Mouse (Mus musculus): ENCODE data around the gene C9orf72. TPM values are rescaled to one million over a fixed set of nuclear protein-coding genes. Genes with fewer than 3 reads are reported as not detected.

C9orf72 gene
- polyA plus RNA-seq, 1 experiment from 2014 or later: 25.9 TPM

- Histone ChIP-seq H3K4me1 (0 out of 2 replicates have a peak, but pooled peaks cover 4% of the 10 kb centered on the region), H3K9ac (replicated peaks) (no peak overlapping the region), H3K4me3 (no peak overlapping the region), H3K9me3 (no peaks in the 10 kb centered on the region), H3K27me3 (no peaks in the 10 kb centered on the region), H3K27ac (replicated peaks) (no peak overlapping the region), H3K36me3 (no peaks in the 10 kb centered on the region), H3K4me2 (replicated peaks) (no peak overlapping the region)
- no peak for ATAC-seq (ENCODE audit: low FRiP score, low read depth)
- 91% methylated on average over 2 of the region's 2 CpGs for WGBS
Measured at GRCm38 (mm10) chr4:35172471-35172870, 53.5 kb downstream of the C9orf72 start.

GRCm38 (mm10) chr4:35169571-35170125, 56.3 kb downstream of the C9orf72 start:
- Histone ChIP-seq H3K4me1 (0 out of 2 replicates have a peak, but pooled peaks cover 4% of the 10 kb centered on the region), H3K9ac (replicated peaks) (no peak overlapping the region)
- no peak for ATAC-seq (ENCODE audit: low FRiP score, low read depth)

GRCm38 (mm10) chr4:35167855-35168254, 58.1 kb downstream of the C9orf72 start:
- WGBS: 87% methylated on average over 5 of the region's 5 CpGs
- no peaks in the 10 kb centered on the region for H3K9me3 ChIP-seq
- H3K27ac ChIP-seq (replicated peaks): no peak overlapping the region
- H3K9ac ChIP-seq (replicated peaks): no peak overlapping the region
- H3K36me3 ChIP-seq: no peaks in the 10 kb centered on the region
- H3K27me3 ChIP-seq: no peaks in the 10 kb centered on the region
- 0 out of 2 replicates have a peak, but pooled peaks cover 4% of the 10 kb centered on the region for H3K4me1 ChIP-seq
- H3K4me3 ChIP-seq: no peak overlapping the region
- ATAC-seq (ENCODE audit: low FRiP score, low read depth): no peak
- H3K4me2 ChIP-seq (replicated peaks): no peak overlapping the region

More at GRCm38 (mm10) chr4:35169571-35170125, 56.3 kb downstream of the C9orf72 start:
- WGBS: 79% methylated on average over 13 of the region's 13 CpGs
- H3K4me3 ChIP-seq: no peak overlapping the region
- H3K36me3 ChIP-seq: no peaks in the 10 kb centered on the region
- H3K27me3 ChIP-seq: no peaks in the 10 kb centered on the region
- no peak overlapping the region for H3K4me2 ChIP-seq (replicated peaks)
- no peaks in the 10 kb centered on the region for H3K9me3 ChIP-seq
- no peak overlapping the region for H3K27ac ChIP-seq (replicated peaks)

GRCm38 (mm10) chr4:35165947-35166346, 60.0 kb downstream of the C9orf72 start:
- Histone ChIP-seq H3K27me3 (no peaks in the 10 kb centered on the region), H3K4me3 (no peak overlapping the region), H3K4me1 (0 out of 2 replicates have a peak, but pooled peaks cover 4% of the 10 kb centered on the region), H3K4me2 (replicated peaks) (no peak overlapping the region), H3K9ac (replicated peaks) (no peak overlapping the region), H3K27ac (replicated peaks) (no peak overlapping the region), H3K36me3 (no peaks in the 10 kb centered on the region), H3K9me3 (no peaks in the 10 kb centered on the region)
- ATAC-seq (ENCODE audit: low FRiP score, low read depth): no peak
- 87% methylated on average over 3 of the region's 3 CpGs for WGBS

DNA sequence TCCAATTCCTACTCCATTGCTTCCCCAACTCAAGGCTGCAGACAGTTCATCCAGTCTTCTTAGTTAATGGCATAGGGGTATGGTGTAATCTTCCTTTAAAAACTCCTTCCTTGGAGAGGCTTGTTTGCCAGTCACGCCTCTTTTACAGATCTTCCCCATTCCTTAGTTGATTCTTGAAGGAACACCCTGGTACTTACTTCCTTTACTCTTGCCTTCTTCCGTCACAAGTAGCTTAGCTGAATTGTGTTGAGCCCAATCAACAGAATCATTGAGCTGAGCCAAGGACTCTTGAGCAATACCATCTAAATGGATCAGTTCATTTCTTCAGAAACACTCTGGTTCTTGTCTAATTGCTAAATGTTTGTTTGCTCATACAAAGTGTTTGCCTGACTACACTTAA, 60.7 kb downstream of the C9orf72 start:
- no peak overlapping the region for H3K27ac ChIP-seq (replicated peaks)
- H3K4me1 ChIP-seq: 0 out of 2 replicates have a peak, but pooled peaks cover 4% of the 10 kb centered on the region
- no peak overlapping the region for H3K4me3 ChIP-seq
- H3K27me3 ChIP-seq: no peaks in the 10 kb centered on the region
- no peak for ATAC-seq (ENCODE audit: low FRiP score, low read depth)
- 79% methylated on average over 2 of the region's 2 CpGs for WGBS
- H3K36me3 ChIP-seq: no peaks in the 10 kb centered on the region
- no peak overlapping the region for H3K4me2 ChIP-seq (replicated peaks)
- no peak overlapping the region for H3K9ac ChIP-seq (replicated peaks)
- H3K9me3 ChIP-seq: no peaks in the 10 kb centered on the region

DNA sequence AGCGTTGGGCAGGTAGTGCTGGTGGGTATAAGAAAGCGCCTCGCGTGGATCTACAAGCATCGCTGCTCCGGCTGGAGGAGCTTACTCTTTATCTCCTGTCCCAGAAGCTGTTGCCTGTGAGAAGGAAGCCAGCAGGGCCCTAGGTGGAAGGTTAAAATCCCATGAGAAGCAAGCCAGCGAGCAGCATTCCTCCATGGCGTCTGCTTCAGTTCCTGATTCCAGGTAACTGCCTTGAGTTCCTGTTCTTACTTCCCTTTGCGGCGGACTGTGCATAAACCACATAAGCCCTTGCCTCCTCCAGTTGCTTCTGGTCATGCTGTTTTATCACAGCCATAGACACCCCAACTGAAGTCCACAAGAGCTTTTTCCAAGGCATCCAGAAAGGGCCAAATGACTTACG, 68.2 kb downstream of the C9orf72 start:
- Histone ChIP-seq H3K9me3 (no peaks in the 10 kb centered on the region), H3K27me3 (peaks cover 6% of the 10 kb centered on the region), H3K4me2 (replicated peaks) (no peak overlapping the region), H3K9ac (replicated peaks) (no peak overlapping the region), H3K4me3 (no peak overlapping the region), H3K27ac (replicated peaks) (no peak overlapping the region), H3K4me1 (peaks cover 19% of the 10 kb centered on the region), H3K36me3 (no peaks in the 10 kb centered on the region)
- ATAC-seq (ENCODE audit: low FRiP score, low read depth): no peak
- 67% methylated on average over 11 of the region's 11 CpGs for WGBS

DNA sequence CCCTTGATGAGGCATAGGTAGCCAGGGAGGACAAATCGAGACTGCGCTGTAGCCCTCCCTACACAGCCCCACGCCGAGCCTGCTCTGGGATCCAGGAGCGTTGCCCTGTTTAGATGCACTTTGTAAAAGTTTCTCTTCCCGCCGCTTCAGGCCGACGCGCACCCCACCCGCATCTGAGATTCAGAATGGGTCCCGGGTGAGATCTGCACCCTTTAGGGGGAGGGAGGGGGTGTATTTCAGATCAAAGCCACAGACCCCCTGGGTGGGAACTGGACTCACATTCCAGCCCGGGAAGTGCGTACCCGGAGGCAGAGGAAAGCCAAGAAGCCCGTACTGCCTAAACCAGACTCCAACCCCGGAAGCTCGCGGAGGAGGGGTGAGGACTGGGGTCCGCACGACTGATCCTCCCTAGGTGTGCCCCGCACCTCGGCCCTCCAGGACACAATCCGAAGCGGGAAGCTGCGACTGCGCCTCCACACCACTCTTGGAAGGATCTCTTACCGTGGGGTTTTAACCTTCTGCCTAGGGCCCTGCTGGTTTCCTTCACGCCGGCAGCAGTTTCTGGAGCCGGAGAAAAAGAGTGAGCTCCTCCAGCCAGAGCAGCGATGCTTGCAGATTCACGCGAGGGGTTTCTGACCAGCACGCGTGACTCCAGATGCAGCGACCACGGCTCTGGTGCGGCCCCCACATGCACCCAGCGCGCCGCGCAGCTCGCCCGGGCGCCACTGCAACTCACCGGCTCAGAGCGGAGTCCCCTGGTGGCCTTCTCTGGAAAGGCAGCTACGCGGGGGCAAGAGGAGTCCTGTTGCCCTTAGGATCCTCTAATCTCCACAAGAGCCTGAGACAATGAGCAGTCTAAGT, 69.0 kb downstream of the C9orf72 start, which contains the start of gene Mob3b:
Mob3b (minus strand) TSS at position 734 of the 861 bp plus-strand sequence.
- Histone ChIP-seq H3K27me3 (peaks cover 6% of the 10 kb centered on the region), H3K9ac (replicated peaks) (peak within 1 kb of the TSS; percentile 57), H3K36me3 (no peaks in the 10 kb centered on the region), H3K4me1 (peaks cover 19% of the 10 kb centered on the region), H3K4me2 (replicated peaks) (peak within 1 kb of the TSS; percentile 72), H3K4me3 (peak within 1 kb of the TSS; percentile 63), H3K27ac (replicated peaks) (peak within 1 kb of the TSS; percentile 72), H3K9me3 (no peaks in the 10 kb centered on the region)
- peak; percentile 83 for ATAC-seq (ENCODE audit: low FRiP score, low read depth)
- whole genome bisulfite sequencing: under 1% methylated on average over 50 of the region's 50 CpGs

DNA sequence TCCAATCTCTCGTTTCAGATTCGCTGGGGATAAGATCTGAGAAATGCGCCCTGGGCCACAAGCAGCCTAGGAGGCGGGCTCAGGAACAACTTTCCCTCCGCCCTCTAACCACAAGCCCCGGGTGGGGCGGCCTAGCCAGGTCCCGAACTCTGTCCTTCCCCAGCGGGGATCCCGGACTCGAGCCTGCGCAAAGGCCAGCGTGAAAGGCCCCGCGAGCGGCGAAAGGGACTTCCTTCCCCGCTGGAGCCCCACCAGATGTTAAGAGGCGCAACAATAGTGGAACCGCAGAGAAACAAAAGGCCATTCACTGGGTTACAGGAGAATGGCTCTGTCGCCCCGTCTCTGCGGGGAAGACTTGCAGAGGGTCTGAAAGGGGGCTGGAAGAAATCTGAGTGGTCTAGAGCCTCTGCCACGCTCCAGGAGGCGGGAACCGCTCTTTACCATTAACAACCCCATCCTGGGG, 69.8 kb downstream of the C9orf72 start:
- peak overlapping the region; percentile 63 for H3K4me3 ChIP-seq
- 0% methylated on average over 26 of the region's 26 CpGs for WGBS
- no peaks in the 10 kb centered on the region for H3K36me3 ChIP-seq
- H3K4me2 ChIP-seq (replicated peaks): peak overlapping the region; percentile 72
- peak; percentile 88 for ATAC-seq (ENCODE audit: low FRiP score, low read depth)
- H3K4me1 ChIP-seq: peaks cover 19% of the 10 kb centered on the region
- peak overlapping the region; percentile 72 for H3K27ac ChIP-seq (replicated peaks)
- no peaks in the 10 kb centered on the region for H3K9me3 ChIP-seq
- H3K27me3 ChIP-seq: peaks cover 6% of the 10 kb centered on the region
- peak overlapping the region; percentile 57 for H3K9ac ChIP-seq (replicated peaks)

DNA sequence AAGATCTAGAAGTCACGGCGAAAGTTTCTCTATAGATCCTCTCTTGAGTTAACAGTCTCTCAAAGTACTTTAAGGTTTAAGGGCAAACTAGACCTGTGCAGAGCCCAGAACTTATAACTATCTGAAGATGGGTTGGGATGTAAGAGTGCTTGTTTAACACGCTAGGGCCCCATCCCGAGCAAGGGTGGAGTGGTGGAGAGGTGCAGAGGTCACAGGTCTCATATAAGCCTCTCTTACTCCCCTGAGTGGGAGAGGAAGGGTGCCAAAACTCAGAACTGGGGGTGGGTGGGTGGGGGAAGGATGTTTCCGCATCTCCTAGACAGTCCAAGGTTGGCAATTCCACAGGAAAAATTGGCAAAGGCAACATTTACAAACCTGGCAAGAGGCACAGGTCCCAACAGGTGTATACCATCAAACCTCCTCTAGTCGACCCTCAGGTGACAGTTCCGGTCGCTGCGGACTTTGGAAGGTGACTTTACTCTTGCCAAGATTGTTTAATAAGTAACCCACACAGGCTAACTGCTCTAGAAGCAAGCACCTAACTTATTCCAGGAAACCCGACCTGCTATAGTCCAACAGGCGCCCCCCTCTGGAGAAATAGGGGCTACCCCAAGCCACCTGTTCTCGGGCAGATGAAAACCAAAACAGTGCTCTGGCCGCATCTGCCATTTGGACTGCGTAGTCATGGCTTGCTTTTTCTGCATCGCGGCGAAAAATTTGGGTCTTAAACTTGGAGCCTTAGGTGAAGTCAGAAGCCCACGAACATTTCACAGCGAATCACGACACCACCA, 70.6 kb downstream of the C9orf72 start:
- ATAC-seq (ENCODE audit: low FRiP score, low read depth): no peak

GRCm38 (mm10) chr4:35154051-35154450, 71.9 kb downstream of the C9orf72 start:
- no peak overlapping the region for H3K9ac ChIP-seq (replicated peaks)
- no peak overlapping the region for H3K27ac ChIP-seq (replicated peaks)
- H3K4me1 ChIP-seq: peaks cover 19% of the 10 kb centered on the region
- H3K27me3 ChIP-seq: peaks cover 6% of the 10 kb centered on the region
- ATAC-seq (ENCODE audit: low FRiP score, low read depth): no peak
- no peak overlapping the region for H3K4me3 ChIP-seq
- H3K9me3 ChIP-seq: no peaks in the 10 kb centered on the region
- H3K36me3 ChIP-seq: no peaks in the 10 kb centered on the region
- H3K4me2 ChIP-seq (replicated peaks): no peak overlapping the region
- WGBS: 30% methylated on average over 3 of the region's 3 CpGs

More for the DNA sequence above, 70.6 kb downstream of the C9orf72 start:
- 26% methylated on average over 20 of the region's 20 CpGs for WGBS
- Histone ChIP-seq H3K4me1 (peaks cover 19% of the 10 kb centered on the region), H3K9ac (replicated peaks) (peak overlapping the region; percentile 57), H3K9me3 (no peaks in the 10 kb centered on the region), H3K36me3 (no peaks in the 10 kb centered on the region), H3K27ac (replicated peaks) (peak overlapping the region; percentile 72; the same call in 1 of the 2 replicates), H3K4me2 (replicated peaks) (peak overlapping the region; percentile 72), H3K27me3 (peaks cover 6% of the 10 kb centered on the region), H3K4me3 (peak overlapping the region; percentile 63)

GRCm38 (mm10) chr4:35151756-35152155, 74.2 kb downstream of the C9orf72 start, which contains the start of gene Ifnk:
TSS of gene Ifnk (plus strand) at chr4:35152056.
- Histone ChIP-seq H3K27me3 (peaks cover 6% of the 10 kb centered on the region), H3K9ac (replicated peaks) (no peak within 1 kb of the TSS), H3K36me3 (no peaks in the 10 kb centered on the region), H3K4me2 (replicated peaks) (no peak within 1 kb of the TSS), H3K4me1 (peaks cover 19% of the 10 kb centered on the region), H3K27ac (replicated peaks) (no peak within 1 kb of the TSS), H3K4me3 (no peak within 1 kb of the TSS), H3K9me3 (no peaks in the 10 kb centered on the region)
- WGBS: 85% methylated on average over 4 of the region's 4 CpGs
- no peak for ATAC-seq (ENCODE audit: low FRiP score, low read depth)

Data from midbrain, embryonic 12.5 days (tissue).